Mouse (Mus musculus) stomach, postnatal 0 days (tissue): ENCODE measurements around the gene Exoc8.

Source experiments
- CTCF ChIP-seq: IDR thresholded peaks from 2 replicates; pipeline ENCODE4 v1.5.1; 2016; ENCODE audit warnings: antibody characterized with exemption, low read depth, mild to moderate bottlenecking, moderate library complexity
- EP300 ChIP-seq: optimal IDR thresholded peaks from 2 replicates; pipeline ENCODE3; 2016; ENCODE audit warnings: antibody characterized with exemption

DNA sequence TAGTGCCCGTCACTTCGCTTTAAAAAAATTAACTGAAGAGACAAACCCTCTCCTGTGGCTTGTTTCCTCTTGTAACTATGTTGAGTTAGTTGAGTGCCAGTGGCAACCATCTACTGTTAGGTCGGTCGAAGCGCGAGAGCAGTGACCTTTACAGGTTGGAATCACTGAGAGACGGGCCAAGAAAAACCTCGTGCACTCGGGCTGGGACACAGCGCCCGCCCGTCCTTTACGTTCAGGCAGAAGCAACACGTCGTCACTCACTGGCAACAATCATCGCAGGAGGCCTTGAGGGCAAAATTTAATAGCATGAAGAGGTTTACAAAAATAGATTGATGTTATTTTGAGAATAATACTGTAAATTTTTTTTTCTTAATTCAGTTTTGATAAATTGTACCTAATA is 12.4 kb upstream of the Exoc8 start:
- TF ChIP-seq EP300: no peak
- no peak for TF ChIP-seq CTCF
